Mouse (Mus musculus) myocyte (in vitro differentiated cells): ENCODE results near the gene Mrpl34. TPM values are rescaled to one million over a fixed set of nuclear protein-coding genes. Genes with fewer than 3 reads are reported as not detected.
A peak's percentile ranks its signal among the peaks of the same experiment; 100 is the strongest.

Source experiments
- H3K27me3 ChIP-seq: one replicate; pipeline ENCODE4 v1.6.1; 2011; ENCODE audit not compliant: control insufficient read depth, insufficient read depth, insufficient read length
- H3K36me3 ChIP-seq: one replicate; pipeline ENCODE4 v1.6.1; 2011; ENCODE audit not compliant: control insufficient read depth, insufficient read depth
- H3K4me2 ChIP-seq: one replicate; pipeline ENCODE4 v1.6.1; 2011; ENCODE audit warnings: low read depth, control low read depth
- H3K4me3 ChIP-seq: one replicate; pipeline ENCODE4 v1.5.1; 2011; ENCODE audit warnings: mild to moderate bottlenecking, control low read depth, moderate library complexity
- H3K79me2 ChIP-seq: one replicate; pipeline ENCODE4 v1.6.1; 2011; ENCODE audit not compliant: control insufficient read depth, insufficient read depth
- H3ac ChIP-seq: one replicate; pipeline ENCODE4 v1.6.1; 2011; ENCODE audit not compliant: control insufficient read depth, insufficient read length
- CEBPB ChIP-seq: IDR thresholded peaks from 2 replicates; pipeline ENCODE4 v1.6.1; 2011; ENCODE audit warnings: mild to moderate bottlenecking, moderate library complexity; ENCODE audit not compliant: poor library complexity, insufficient read depth, severe bottlenecking
- E2F4 ChIP-seq: IDR thresholded peaks from one replicate; pipeline ENCODE4 v1.6.1; 2011; ENCODE audit warnings: mild to moderate bottlenecking, control low read depth, moderate library complexity; ENCODE audit not compliant: insufficient read depth
- MAX ChIP-seq: IDR thresholded peaks from one replicate; pipeline ENCODE4 v1.6.1; 2011; ENCODE audit warnings: low read depth, mild to moderate bottlenecking, control low read depth
- MYOD1 ChIP-seq, 3 experiments: IDR thresholded peaks; one replicate each; pipeline ENCODE4 v1.6.1; 2011; ENCODE audit warnings: control low read depth in 2 of 3, low read depth in 2 of 3, mild to moderate bottlenecking in 2 of 3, moderate library complexity in 1 of 3; ENCODE audit not compliant: insufficient read length in 2 of 3, control insufficient read depth in 1 of 3
- MYOG ChIP-seq, 3 experiments: IDR thresholded peaks; one replicate each; pipeline ENCODE4 v1.6.1; 2011; ENCODE audit warnings: control low read depth in 2 of 3, low read depth in 2 of 3, mild to moderate bottlenecking in 2 of 3; ENCODE audit not compliant: insufficient read length in 2 of 3, control insufficient read depth in 1 of 3, insufficient read depth in 1 of 3
- POLR2A ChIP-seq: IDR thresholded peaks from one replicate; pipeline ENCODE4 v1.6.1; 2011; ENCODE audit warnings: low read depth, mild to moderate bottlenecking, control low read depth, moderate library complexity; ENCODE audit not compliant: insufficient read length
- POLR2AphosphoS2 ChIP-seq: IDR thresholded peaks from one replicate; pipeline ENCODE4 v1.6.1; 2011; ENCODE audit warnings: low read depth, control low read depth; ENCODE audit not compliant: insufficient read length
- REST ChIP-seq: IDR thresholded peaks from one replicate; pipeline ENCODE4 v1.6.1; 2011; ENCODE audit warnings: mild to moderate bottlenecking, control low read depth, moderate library complexity; ENCODE audit not compliant: insufficient read depth, insufficient read length
- SRF ChIP-seq: IDR thresholded peaks from one replicate; pipeline ENCODE4 v1.6.1; 2011; ENCODE audit warnings: low read depth; ENCODE audit not compliant: control insufficient read depth, insufficient read length
- TCF12 ChIP-seq: IDR thresholded peaks from one replicate; pipeline ENCODE4 v1.6.1; 2011; ENCODE audit warnings: mild to moderate bottlenecking, control low read depth; ENCODE audit not compliant: poor library complexity, insufficient read depth, severe bottlenecking
- TCF3 ChIP-seq: IDR thresholded peaks from one replicate; pipeline ENCODE4 v1.6.1; 2011; ENCODE audit warnings: low read depth, control low read depth; ENCODE audit not compliant: insufficient read length
- USF1 ChIP-seq: IDR thresholded peaks from one replicate; pipeline ENCODE4 v1.6.1; 2011; ENCODE audit warnings: low read depth, mild to moderate bottlenecking, control low read depth, moderate library complexity
- polyA plus RNA-seq: library from polyadenylated mRNA; unstranded; fragments of >200 nt; fragmentation: generic; extraction: Trizol; gene quantifications from one replicate; pipeline ENCODE4 v1.2.1, GENCODE M21; 2012; ENCODE audit warnings: missing spikeins

The Mrpl34 gene
- polyA plus RNA-seq, 1 experiment, result 79.0 TPM

GRCm38 (mm10) chr8:71462786-71463185 is 2.0 kb upstream of the Mrpl34 start:
- Histone ChIP-seq H3K4me2 (peak overlapping the region; percentile 73), H3K36me3 (no peaks in the 10 kb centered on the region)
- TF ChIP-seq POLR2A (no peak), MYOD1 (IDR thresholded peaks at IDR 0.05; ENCODE audit: control insufficient read depth in 1 of 3, insufficient read length in 2 of 3, low read depth in 2 of 3) (no peak), E2F4 (no peak), CEBPB (no peak)

GRCm38 (mm10) chr8:71463188-71464033 is 1.3 kb upstream of the Mrpl34 start, which contains the start of gene Abhd8:
TSS of gene Abhd8 (minus strand) at chr8:71463655.
- H3K4me3 ChIP-seq, result peak within 1 kb of the TSS; percentile 45
- no peaks in the 10 kb centered on the region for H3K36me3 ChIP-seq
- TF ChIP-seq TCF12, result no peak
- no peak for TF ChIP-seq MAX
- TF ChIP-seq POLR2AphosphoS2, result peak; percentile 54
- TF ChIP-seq POLR2A, result peak; percentile 82
- TF ChIP-seq USF1, result no peak
- no peak for TF ChIP-seq REST
- peak in 1 of 3 experiments; percentile 1 for TF ChIP-seq MYOD1 (IDR thresholded peaks at IDR 0.05; ENCODE audit: control insufficient read depth in 1 of 3, insufficient read length in 2 of 3, low read depth in 2 of 3)
- TF ChIP-seq E2F4, result no peak
- peak; percentile 49 for TF ChIP-seq SRF
- no peak for TF ChIP-seq TCF3
- H3K4me2 ChIP-seq, result peak within 1 kb of the TSS; percentile 98
- H3K79me2 ChIP-seq, result peaks cover 7% of the 10 kb centered on the region
- no peaks in the 10 kb centered on the region for H3K27me3 ChIP-seq
- peak within 1 kb of the TSS; percentile 31 for H3ac ChIP-seq

More at GRCm38 (mm10) chr8:71462786-71463185, 2.0 kb upstream of the Mrpl34 start:
- peak overlapping the region; percentile 31 for H3ac ChIP-seq
- no peaks in the 10 kb centered on the region for H3K27me3 ChIP-seq
- peaks cover 7% of the 10 kb centered on the region for H3K79me2 ChIP-seq
- peak overlapping the region; percentile 45 for H3K4me3 ChIP-seq

GRCm38 (mm10) chr8:71465733-71466132 is 974 bp downstream of the Mrpl34 start:
- Histone ChIP-seq H3ac (peak overlapping the region; percentile 49), H3K4me2 (peak overlapping the region; percentile 87), H3K27me3 (no peaks in the 10 kb centered on the region), H3K4me3 (peak overlapping the region; percentile 45), H3K36me3 (no peaks in the 10 kb centered on the region), H3K79me2 (peaks cover 22% of the 10 kb centered on the region)
- TF ChIP-seq REST (no peak), MYOD1 (IDR thresholded peaks at IDR 0.05; ENCODE audit: control insufficient read depth in 1 of 3, insufficient read length in 2 of 3, low read depth in 2 of 3) (no peak), USF1 (no peak), MYOG (IDR thresholded peaks at IDR 0.05; ENCODE audit: control insufficient read depth in 1 of 3, insufficient read depth in 1 of 3, insufficient read length in 2 of 3, low read depth in 2 of 3) (no peak), TCF12 (no peak), SRF (no peak), CEBPB (no peak), TCF3 (no peak), E2F4 (no peak), POLR2A (no peak), MAX (no peak), POLR2AphosphoS2 (no peak)

GRCm38 (mm10) chr8:71466198-71466597 is 1.4 kb downstream of the Mrpl34 start:
- H3K79me2 ChIP-seq, result peaks cover 25% of the 10 kb centered on the region
- peak overlapping the region; percentile 87 for H3K4me2 ChIP-seq
- no peaks in the 10 kb centered on the region for H3K36me3 ChIP-seq
- no peaks in the 10 kb centered on the region for H3K27me3 ChIP-seq
- H3ac ChIP-seq, result no peak overlapping the region
- TF ChIP-seq USF1, result no peak
- TF ChIP-seq TCF3, result no peak
- TF ChIP-seq MAX, result no peak
- no peak for TF ChIP-seq E2F4
- TF ChIP-seq TCF12, result no peak
- no peak for TF ChIP-seq SRF
- no peak for TF ChIP-seq REST
- no peak for TF ChIP-seq MYOG (IDR thresholded peaks at IDR 0.05; ENCODE audit: control insufficient read depth in 1 of 3, insufficient read depth in 1 of 3, insufficient read length in 2 of 3, low read depth in 2 of 3)
- no peak for TF ChIP-seq POLR2AphosphoS2
- no peak for TF ChIP-seq POLR2A
- no peak for TF ChIP-seq CEBPB
- TF ChIP-seq MYOD1 (IDR thresholded peaks at IDR 0.05; ENCODE audit: control insufficient read depth in 1 of 3, insufficient read length in 2 of 3, low read depth in 2 of 3), result no peak
- peak overlapping the region; percentile 45 for H3K4me3 ChIP-seq

- Histone ChIP-seq H3K4me2 (no peak overlapping the region), H3K4me3 (no peak overlapping the region), H3ac (no peak overlapping the region), H3K27me3 (no peaks in the 10 kb centered on the region), H3K36me3 (peaks cover 3% of the 10 kb centered on the region), H3K79me2 (peaks cover 29% of the 10 kb centered on the region)
- TF ChIP-seq E2F4 (no peak), MYOD1 (IDR thresholded peaks at IDR 0.05; ENCODE audit: control insufficient read depth in 1 of 3, insufficient read length in 2 of 3, low read depth in 2 of 3) (no peak), CEBPB (no peak), USF1 (no peak), REST (no peak), POLR2A (no peak), SRF (no peak), TCF12 (no peak), POLR2AphosphoS2 (no peak), TCF3 (no peak), MYOG (IDR thresholded peaks at IDR 0.05; ENCODE audit: control insufficient read depth in 1 of 3, insufficient read depth in 1 of 3, insufficient read length in 2 of 3, low read depth in 2 of 3) (no peak), MAX (no peak)
These were observed 2.4 kb downstream of the Mrpl34 start for GRCm38 (mm10) chr8:71467201-71467600.
